Mouse (Mus musculus) kidney, postnatal 36 days (tissue): ENCODE results near the gene Ccdc125.

Source experiments
- DNase-seq, 2 experiments: peaks; one replicate each; pipeline ENCODE4 v3.0.0; 2021 to 2022; ENCODE audit warnings: mixed read lengths in 2 of 2

Gene Ccdc125

GRCm38 (mm10) chr13:100669291-100670022 lies at the start of gene Ccdc125:
Ccdc125 (plus strand) TSS chr13:100669717.
- peak; percentile 35 to 59 for DNase-seq

DNA sequence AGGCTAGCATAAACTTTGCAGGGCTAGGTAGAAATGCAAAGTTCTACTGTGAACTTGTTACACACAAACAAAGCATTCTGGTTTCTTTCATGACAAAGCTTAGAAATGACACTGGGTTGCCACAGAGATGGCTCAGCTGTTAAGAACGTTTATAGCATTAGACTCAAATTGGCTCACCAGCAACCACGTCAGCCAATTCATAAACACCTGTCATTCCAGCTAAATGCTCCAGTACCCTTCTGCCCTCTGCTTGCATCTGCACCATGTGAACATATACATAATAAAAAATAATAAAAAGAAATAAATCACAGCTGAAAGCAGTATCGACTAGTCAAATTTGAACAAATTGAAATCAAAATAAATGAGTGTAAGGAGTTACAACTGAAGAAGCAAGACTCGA lies 47.3 kb upstream of the Ccdc125 start:
- DNase-seq = no peak

DNA sequence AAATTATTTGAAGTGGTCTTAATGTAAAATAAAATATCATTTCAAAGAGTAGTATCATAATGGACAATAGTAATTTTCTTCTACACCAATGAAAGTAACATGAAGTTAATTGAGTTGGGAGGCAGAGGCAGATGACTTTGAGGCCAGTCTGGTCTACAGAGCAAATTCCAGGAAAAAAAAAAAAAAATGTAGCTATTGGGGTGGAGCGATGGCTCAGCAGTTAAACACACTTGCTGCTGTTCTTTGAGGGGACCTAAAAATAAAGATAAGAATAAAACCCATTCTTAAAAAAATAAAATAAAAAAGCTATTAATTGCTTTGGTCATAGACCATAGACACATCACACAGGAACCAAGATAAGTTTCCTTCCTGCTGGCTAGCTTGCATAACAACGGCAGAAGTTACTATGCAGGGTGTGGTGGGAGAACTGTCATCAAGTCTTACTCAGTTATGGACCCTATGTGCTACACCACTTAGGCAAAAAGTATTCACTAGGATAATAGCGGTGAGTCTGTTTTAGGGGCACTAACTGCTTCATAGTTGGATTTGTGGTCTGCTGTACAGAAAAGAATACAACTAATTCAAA lies 35.3 kb upstream of the Ccdc125 start:
- DNase-seq = no peak

- no peak for DNase-seq
Measured at GRCm38 (mm10) chr13:100642471-100643209, 26.9 kb upstream of the Ccdc125 start.

DNA sequence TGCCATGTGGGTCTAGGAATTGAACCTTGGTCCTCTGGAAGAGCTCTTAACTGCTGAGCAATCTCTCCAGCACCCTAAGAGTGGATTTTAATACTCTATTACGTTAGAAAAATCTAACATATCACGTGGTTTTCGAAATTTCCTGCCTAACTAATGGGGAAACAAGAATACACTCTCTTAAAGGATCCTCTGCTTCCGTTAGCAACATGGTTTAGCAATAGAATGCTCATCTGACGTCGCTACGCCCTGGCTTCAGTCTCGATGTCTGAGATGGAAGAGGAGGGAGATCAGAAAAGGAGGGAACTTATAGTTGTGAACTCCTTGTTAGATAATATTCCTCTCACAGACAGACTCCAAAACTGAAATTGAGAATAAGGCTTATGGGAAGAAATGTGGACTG lies 21.3 kb upstream of the Ccdc125 start:
- no peak for DNase-seq

- peak; percentile 94 to 98 for DNase-seq
Measured at GRCm38 (mm10) chr13:100650550-100651438, 18.7 kb upstream of the Ccdc125 start, which contains the start of the genes Ak6 and Rad17. Ak6 (plus strand) TSS chr13:100650979. Rad17 (minus strand) TSS chr13:100651051.

GRCm38 (mm10) chr13:100651439-100652186 lies 17.9 kb upstream of the Ccdc125 start, which contains the start of gene Taf9:
Taf9 (plus strand) TSS chr13:100651579.
- DNase-seq = no peak

DNA sequence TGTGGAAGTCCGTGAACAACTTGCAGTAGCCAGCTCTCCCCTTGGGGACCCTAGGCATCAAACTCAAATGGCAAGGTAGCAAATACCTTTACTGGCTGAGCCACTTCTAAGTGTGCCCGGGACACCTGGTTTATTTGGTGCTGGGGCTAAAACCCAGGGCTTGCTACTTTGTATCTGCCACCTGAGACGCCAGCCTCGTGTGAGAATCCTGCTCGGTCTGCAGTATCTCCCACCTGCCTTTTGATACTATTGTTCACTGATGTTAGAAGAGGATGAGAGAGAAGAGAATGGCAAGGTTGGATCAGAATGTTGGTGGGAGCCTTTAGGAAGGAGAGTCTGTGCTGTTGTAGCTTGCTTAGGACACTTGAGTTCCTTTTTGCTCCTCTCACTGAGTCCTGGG lies 11.4 kb upstream of the Ccdc125 start:
- DNase-seq = no peak

DNA sequence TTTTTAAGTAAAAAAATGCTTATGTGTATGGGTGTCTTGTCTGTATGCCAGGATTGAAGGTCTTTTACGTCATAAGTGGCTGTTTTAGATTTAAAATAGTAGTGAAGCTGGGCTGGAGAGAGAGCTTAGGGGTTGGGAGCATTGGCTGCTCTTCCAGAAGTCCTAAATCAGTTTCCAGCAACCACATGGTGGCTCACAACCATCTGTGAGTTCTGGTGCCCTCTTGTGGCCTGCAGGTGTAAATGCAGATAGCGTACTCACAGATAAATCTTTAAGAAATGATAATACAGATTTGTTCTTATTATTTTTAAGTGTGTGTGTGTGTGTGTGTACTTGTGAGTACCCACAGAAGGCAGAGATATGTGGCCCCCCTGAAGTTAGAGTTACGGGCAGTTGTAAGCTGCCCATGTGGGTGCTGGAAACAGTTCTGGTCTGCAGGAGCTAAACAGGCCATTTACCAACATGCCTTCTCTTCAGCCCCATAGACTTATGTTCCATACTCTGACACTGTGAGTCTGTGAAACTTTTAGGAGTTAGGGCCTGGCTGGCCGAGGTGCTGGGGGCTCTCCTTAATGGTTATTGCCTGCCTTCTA lies 9.6 kb upstream of the Ccdc125 start:
- peak; percentile 65 to 80 for DNase-seq

DNA sequence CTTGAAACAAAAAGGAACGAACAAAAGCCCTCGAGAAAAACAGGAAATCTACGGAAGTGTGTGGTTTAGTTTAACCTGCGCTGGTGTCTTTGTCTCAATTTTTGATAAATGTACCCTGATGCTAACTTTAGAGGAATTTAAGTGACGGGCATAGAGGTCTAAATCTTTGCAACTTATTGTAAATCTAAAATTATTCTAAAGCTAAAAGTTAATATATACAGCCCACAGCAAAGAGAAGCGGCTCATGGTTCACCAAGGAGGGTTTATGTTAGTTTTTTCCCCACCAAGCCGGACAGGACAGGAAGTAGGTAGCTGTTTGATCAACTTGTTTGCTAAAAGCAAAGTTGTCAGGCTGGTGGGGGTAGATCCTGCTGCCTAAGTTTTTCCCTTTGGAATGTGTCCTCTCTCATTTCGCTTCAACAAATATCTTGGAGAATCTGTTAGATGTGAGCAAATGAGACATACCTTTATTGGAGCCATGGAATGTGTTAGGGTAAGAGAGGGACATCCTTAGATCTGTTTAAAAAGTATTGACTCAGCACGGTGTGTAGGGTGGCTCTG lies 744 bp downstream of the Ccdc125 start:
- no peak for DNase-seq

GRCm38 (mm10) chr13:100675936-100676635 lies 6.6 kb downstream of the Ccdc125 start:
- no peak for DNase-seq

DNA sequence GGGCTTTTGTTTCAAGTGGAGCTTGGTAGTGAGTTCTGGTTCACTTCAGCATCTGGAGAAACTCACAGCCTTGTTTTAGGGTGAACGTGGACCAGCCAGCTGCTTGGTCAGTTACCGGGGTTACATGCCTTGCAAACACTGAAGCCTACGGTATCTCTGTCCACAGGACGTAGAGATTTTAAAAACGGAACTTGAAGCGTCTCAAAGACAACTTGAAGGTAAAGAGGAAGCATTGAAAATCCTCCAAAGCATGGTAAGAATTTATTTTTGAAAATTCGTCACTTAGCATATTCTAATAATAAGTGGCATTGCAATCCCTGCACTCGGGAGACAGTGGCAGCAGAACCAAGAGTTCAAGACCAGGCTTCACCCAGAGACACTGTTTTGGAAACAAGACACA lies 12.1 kb downstream of the Ccdc125 start:
- DNase-seq = no peak

- no peak for DNase-seq
Measured at GRCm38 (mm10) chr13:100682837-100683236, 13.3 kb downstream of the Ccdc125 start.

- DNase-seq = peak in 1 of 2 experiments; percentile 31
Measured at GRCm38 (mm10) chr13:100684355-100684754, 14.8 kb downstream of the Ccdc125 start.

DNA sequence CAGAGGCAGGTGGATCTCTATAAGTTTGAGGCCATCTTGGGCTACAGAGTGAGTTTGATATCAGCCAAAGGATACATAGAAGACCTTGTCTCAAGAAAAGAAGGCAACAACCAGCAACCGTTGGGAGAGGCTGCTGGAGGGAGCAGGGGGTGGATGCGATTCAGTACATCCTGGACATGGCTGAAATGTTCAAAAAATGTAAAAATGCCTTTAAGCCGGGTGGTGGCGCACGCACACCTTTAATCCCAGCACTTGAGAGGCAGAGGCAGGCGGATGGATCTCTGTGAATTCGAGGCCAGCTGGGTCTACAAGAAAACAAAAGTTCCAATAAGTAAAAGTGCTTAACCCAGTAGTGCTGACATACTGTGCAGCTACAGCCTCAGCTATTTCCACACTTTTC lies 18.0 kb downstream of the Ccdc125 start:
- no peak for DNase-seq

- no peak for DNase-seq
Measured at GRCm38 (mm10) chr13:100697541-100697940, 28.0 kb downstream of the Ccdc125 start.

DNA sequence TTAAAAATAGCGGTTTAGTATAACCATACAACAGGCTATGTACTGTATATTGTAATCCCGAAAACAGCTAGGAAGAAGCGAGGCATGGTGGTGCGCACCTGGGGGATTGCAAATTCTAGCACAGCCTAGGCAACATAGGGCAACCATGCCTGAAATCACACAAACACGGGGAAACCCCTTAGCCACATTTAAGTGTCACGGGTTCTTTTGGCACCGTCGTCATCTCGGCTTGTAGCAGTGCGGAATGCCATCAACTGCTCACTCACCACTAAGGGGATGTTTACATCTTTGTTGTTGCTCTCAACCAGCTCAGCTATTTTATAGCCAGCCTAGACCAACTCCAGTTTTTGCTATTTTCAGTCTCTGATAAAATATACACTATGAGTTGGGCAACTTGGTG lies 29.3 kb downstream of the Ccdc125 start:
- no peak for DNase-seq

- DNase-seq = peak; percentile 70 to 74
Measured at GRCm38 (mm10) chr13:100703468-100703867, 34.0 kb downstream of the Ccdc125 start.

GRCm38 (mm10) chr13:100706206-100706605 lies 36.7 kb downstream of the Ccdc125 start:
- DNase-seq = no peak

DNA sequence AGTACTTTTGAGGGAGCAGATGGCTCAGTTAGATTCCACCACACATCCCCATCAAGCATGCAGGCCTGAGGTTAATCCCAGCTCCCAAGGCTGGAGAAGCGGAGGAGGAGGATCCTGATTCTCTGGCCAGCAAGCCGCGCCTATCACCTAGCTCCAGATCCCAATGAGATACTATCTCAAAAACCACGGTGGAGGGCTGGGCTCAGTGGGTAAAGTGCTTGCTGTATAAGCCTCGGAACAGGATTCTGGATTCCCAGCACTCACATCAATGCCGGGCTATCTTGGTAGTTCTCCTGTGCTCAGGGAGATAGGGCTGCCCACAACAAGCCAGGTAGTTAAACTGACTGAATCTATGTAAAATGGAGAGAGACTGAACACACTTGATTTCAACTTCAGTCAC lies 46.0 kb downstream of the Ccdc125 start:
- no peak for DNase-seq
